Mouse (Mus musculus) kidney, postnatal 0 days (tissue): Measurements from ENCODE around the gene Fam83g. TPM values are rescaled to one million over a fixed set of nuclear protein-coding genes. Genes with fewer than 3 reads are reported as not detected.

Source experiments
- ATAC-seq: fragments of 200-750 bp; cut with Nextera tagmentation; replicated peaks from 2 replicates; pipeline ENCODE4 v1.8.0; 2017; ENCODE audit warnings: low read depth, moderate number of reproducible peaks, moderate TSS enrichment, moderate library complexity; ENCODE audit not compliant: low FRiP score
- DNase-seq: peaks from one replicate; pipeline ENCODE4 v3.0.0-alpha.2; 2016; ENCODE audit warnings: low spot score
- H3K27ac ChIP-seq: fragments of 300-500 bp; sonication (generic); 2 replicates; pipeline ENCODE4 v1.5.1; 2014; ENCODE audit warnings: mild to moderate bottlenecking
- H3K27me3 ChIP-seq: fragments of 300-500 bp; sonication (generic); 2 replicates; pipeline ENCODE4 v1.6.1; 2014; ENCODE audit warnings: low read length, mixed read lengths; ENCODE audit not compliant: insufficient read depth
- H3K36me3 ChIP-seq: fragments of 300-500 bp; sonication (generic); 2 replicates; pipeline ENCODE4 v1.6.1; 2014; ENCODE audit warnings: low read length, mixed read lengths; ENCODE audit not compliant: insufficient read depth
- H3K4me1 ChIP-seq: fragments of 300-500 bp; sonication (generic); replicated peaks from 2 replicates; pipeline ENCODE4 v1.6.1; 2014; ENCODE audit warnings: antibody characterized with exemption, low read length, mixed read lengths; ENCODE audit not compliant: insufficient read depth
- H3K4me2 ChIP-seq: fragments of 300-500 bp; sonication (generic); 2 replicates; pipeline ENCODE4 v1.6.1; 2014; ENCODE audit warnings: mild to moderate bottlenecking, low read length, moderate library complexity, mixed read lengths
- H3K4me3 ChIP-seq: fragments of 300-500 bp; sonication (generic); replicated peaks from 2 replicates; pipeline ENCODE4 v1.5.1; 2014; ENCODE audit warnings: low read depth, low read length
- H3K9ac ChIP-seq: fragments of 300-500 bp; sonication (generic); 2 replicates; pipeline ENCODE4 v1.6.1; 2014; ENCODE audit warnings: low read depth, low read length
- H3K9me3 ChIP-seq: fragments of 300-500 bp; sonication (generic); replicated peaks from 2 replicates; pipeline ENCODE4 v1.6.1; 2016; ENCODE audit warnings: low read length, inconsistent platforms, mixed read lengths
- CTCF ChIP-seq: IDR thresholded peaks from 2 replicates; pipeline ENCODE4 v1.5.1; 2016; ENCODE audit warnings: antibody characterized with exemption, low read depth, mild to moderate bottlenecking, moderate library complexity
- WGBS: fragments of 180-500 bp; shearing (Covaris S2); extraction: QIAGEN DNeasy Blood & Tissue Kit; methylation state at CpG from one replicate; pipeline ENCODE4 v1.1.7; 2014; 5-methylcytosine and 5-hydroxymethylcytosine counted together
- polyA plus RNA-seq: library from polyadenylated mRNA; unstranded; fragments of >200 nt; fragmentation: Nextera tagmentation; extraction: Ambion mirVana; gene quantifications from 2 replicates; pipeline ENCODE4 v1.2.1, GENCODE M21; 2015

Fam83g gene
- polyA plus RNA-seq, 1 experiment from 2014 or later, result 2.9 TPM

DNA sequence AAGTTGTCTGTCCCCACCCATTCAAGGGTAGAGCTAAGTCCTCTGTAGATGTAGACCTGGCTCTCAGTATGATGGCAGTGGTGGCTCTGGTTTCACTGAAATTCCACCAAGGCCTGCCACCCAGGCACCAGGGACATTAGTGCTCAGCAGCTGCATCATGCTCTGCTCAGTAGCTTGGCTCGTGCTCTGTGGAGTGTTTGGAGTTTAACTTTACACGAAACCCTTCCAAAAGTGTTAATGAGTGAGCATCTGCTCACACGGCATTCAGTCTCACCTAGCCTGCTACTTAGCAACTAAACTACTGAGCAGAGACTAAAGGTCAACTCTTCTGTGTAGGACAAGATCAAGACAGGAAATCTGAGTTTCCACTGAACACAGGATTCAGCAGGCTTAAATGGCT is 36.7 kb downstream of the Fam83g start, which contains the start of gene Slc5a10:
Slc5a10 (minus strand) TSS at position 191 of the 400 bp plus-strand sequence.
- no peaks in the 10 kb centered on the region for H3K9me3 ChIP-seq
- WGBS, result 50% methylated on average over 3 of the region's 3 CpGs
- 0 out of 2 replicates have a peak within 1 kb of the TSS, but pooled peaks have one; percentile 15 for H3K27ac ChIP-seq
- H3K9ac ChIP-seq, result no peak within 1 kb of the TSS
- no peaks in the 10 kb centered on the region for H3K4me1 ChIP-seq
- DNase-seq (no peak), ATAC-seq (peak; percentile 47)
- TF ChIP-seq CTCF, result no peak
- no peak within 1 kb of the TSS for H3K4me3 ChIP-seq
- no peak within 1 kb of the TSS for H3K4me2 ChIP-seq
- no peaks in the 10 kb centered on the region for H3K27me3 ChIP-seq
- H3K36me3 ChIP-seq, result no peaks in the 10 kb centered on the region

DNA sequence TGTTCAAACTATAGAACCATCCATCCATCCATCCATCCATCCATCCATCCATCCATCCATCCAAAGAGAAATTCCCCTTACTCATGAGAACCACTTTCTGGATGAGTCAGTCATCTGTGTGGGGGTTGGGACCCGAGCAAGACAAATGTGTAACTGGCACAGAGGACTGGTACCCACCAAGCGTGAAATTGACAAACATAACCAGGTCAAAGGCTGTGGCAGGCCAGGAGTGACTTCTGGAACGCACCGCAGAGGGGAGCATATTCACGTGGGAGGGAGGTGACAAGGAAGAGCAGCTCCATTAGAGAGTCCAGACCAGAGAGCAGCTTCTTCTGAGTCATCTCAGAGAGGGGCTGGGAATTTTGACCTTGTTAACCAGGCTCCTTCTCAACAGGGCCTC is 38.2 kb downstream of the Fam83g start:
- H3K36me3 ChIP-seq, result 0 out of 2 replicates have a peak, but pooled peaks cover 4% of the 10 kb centered on the region
- TF ChIP-seq CTCF, result no peak
- DNase-seq (peak; percentile 25), ATAC-seq (peak; percentile 78)
- H3K4me1 ChIP-seq, result no peaks in the 10 kb centered on the region
- 0 out of 2 replicates have a peak overlapping the region, but pooled peaks have one; percentile 47 for H3K27ac ChIP-seq
- H3K9ac ChIP-seq, result no peak overlapping the region
- no peaks in the 10 kb centered on the region for H3K9me3 ChIP-seq
- no peak overlapping the region for H3K4me3 ChIP-seq
- H3K4me2 ChIP-seq, result no peak overlapping the region
- H3K27me3 ChIP-seq, result no peaks in the 10 kb centered on the region
- WGBS, result 40% methylated on average over 5 of the region's 5 CpGs

DNA sequence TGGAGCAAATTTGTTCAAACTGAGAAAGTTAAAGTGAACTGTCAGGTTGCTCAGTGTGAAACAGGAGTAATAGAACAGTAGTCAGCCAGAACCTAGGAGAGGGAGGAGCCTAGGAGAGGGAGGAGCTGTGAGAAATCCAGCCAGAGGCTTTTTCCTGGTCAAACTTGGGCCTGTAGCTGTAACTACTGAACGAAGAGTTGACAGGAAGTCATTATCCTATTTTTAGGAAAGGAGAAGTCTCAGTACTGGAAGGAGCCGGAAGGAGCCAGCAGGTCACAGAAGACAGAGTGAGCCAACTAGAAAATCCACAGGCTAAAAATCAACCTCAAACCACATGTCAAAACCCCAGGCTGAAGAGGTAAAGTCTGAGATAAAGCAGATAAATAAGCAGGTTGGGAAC is 44.1 kb downstream of the Fam83g start:
- Histone ChIP-seq H3K4me2 (no peak overlapping the region), H3K4me1 (no peaks in the 10 kb centered on the region), H3K4me3 (no peak overlapping the region), H3K9me3 (no peaks in the 10 kb centered on the region), H3K9ac (no peak overlapping the region), H3K27ac (peak overlapping the region; percentile 60; the same call in 1 of the 2 replicates), H3K27me3 (no peaks in the 10 kb centered on the region), H3K36me3 (peaks cover 34% of the 10 kb centered on the region)
- ATAC-seq (peak; percentile 54; the same call in 1 of the 2 replicates), DNase-seq (peak; percentile 67)
- 35% methylated on average over 2 of the region's 2 CpGs for whole genome bisulfite sequencing
- no peak for TF ChIP-seq CTCF

DNA sequence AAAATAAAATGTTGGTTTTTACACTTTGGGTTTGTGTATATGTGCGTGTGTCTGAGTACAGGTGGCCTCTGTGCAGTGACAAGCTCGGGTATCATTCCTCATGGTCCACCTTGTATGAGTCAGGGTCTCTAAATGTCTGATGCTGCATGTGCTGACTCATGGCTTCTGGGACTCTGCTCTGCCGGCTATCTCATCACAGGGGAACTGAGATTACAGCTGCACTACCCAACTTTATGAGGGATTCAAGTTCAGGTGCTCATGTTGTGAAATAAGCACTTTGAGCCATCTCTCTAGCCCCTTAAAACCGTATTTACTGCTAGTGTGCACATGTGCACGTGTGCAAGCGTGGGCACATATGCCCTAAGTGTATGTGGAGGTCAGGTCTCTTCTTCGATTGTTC is 48.8 kb downstream of the Fam83g start:
- H3K36me3 ChIP-seq, result peaks cover 48% of the 10 kb centered on the region
- no peak overlapping the region for H3K4me3 ChIP-seq
- ATAC-seq (no peak), DNase-seq (no peak)
- H3K9me3 ChIP-seq, result no peaks in the 10 kb centered on the region
- no peak overlapping the region for H3K9ac ChIP-seq
- no peaks in the 10 kb centered on the region for H3K4me1 ChIP-seq
- WGBS, result 86% methylated on average over 7 of the region's 7 CpGs
- TF ChIP-seq CTCF, result no peak
- no peaks in the 10 kb centered on the region for H3K27me3 ChIP-seq
- no peak overlapping the region for H3K27ac ChIP-seq
- H3K4me2 ChIP-seq, result no peak overlapping the region

DNA sequence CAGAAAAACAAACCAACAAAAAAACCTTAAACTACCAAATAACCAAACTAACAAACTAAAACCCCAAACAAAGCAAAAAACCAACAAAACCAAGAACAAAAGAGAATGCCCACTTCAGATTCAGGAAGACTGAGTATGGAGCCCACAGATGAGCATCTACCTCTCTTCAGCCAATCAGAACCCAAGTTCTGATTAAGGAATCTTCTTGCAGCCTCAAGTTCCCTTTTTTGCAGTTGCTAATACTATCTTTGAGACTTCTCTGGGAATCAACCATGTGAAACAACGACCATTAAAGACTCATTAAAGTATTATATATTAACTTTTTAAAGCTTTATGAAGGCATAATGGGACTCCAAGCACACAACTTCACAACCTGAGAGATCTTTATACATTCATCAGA is 53.4 kb downstream of the Fam83g start:
- ATAC-seq (no peak), DNase-seq (no peak)
- Histone ChIP-seq H3K27ac (no peak overlapping the region), H3K9me3 (no peaks in the 10 kb centered on the region), H3K4me1 (no peaks in the 10 kb centered on the region), H3K27me3 (no peaks in the 10 kb centered on the region), H3K36me3 (peaks cover 56% of the 10 kb centered on the region), H3K9ac (no peak overlapping the region), H3K4me2 (no peak overlapping the region), H3K4me3 (no peak overlapping the region)
- WGBS, result 70% methylated on average over 1 of the region's 1 CpGs
- TF ChIP-seq CTCF, result no peak

DNA sequence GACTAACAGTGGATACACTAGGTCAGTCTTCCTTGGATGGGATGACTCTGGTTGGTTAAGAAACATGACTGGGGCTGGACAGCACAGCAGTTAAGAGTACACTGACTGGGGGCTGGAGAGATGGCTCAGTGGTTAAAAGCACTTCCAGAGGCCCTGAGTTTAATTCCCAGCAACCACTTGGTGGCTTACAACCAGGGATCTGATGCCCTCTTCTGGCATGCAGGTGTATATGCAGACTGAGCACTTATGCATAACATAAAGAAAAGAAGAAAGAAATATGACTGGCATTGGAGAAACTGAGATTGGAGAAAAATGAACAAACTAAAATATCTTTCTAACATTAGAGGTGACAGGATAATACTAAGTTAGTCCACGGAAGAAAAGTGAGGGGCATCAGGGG is 56.6 kb downstream of the Fam83g start:
- Histone ChIP-seq H3K27ac (no peak overlapping the region), H3K4me3 (no peak overlapping the region), H3K27me3 (no peaks in the 10 kb centered on the region), H3K36me3 (peaks cover 43% of the 10 kb centered on the region), H3K4me2 (no peak overlapping the region), H3K9ac (no peak overlapping the region), H3K4me1 (no peaks in the 10 kb centered on the region), H3K9me3 (no peaks in the 10 kb centered on the region)
- TF ChIP-seq CTCF, result peak; percentile 27; the same call in 1 of the 2 replicates
- 91% methylated on average over 1 of the region's 1 CpGs for WGBS
- ATAC-seq, result no peak
- no peak for DNase-seq

DNA sequence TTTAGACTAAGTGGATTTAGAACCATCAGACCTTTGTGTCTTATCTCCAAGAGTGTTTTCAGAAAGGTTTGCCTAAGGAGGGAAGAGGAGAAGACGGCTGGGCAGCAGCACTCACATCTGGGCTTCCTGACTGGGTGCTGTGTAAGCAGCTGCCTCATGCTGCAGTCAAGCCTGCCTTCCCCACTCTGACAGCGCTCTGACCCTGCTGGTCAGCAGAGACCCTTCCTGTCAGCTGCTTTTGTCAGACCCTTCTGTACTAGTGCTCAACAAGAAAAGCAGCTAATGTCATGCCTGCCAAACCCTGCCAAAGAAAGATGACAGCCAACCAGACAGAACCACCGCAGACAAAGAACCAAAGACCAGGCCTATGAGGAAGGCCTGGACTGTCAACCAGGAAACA is 59.9 kb downstream of the Fam83g start:
- DNase-seq (no peak), ATAC-seq (no peak)
- no peaks in the 10 kb centered on the region for H3K27me3 ChIP-seq
- no peak overlapping the region for H3K27ac ChIP-seq
- TF ChIP-seq CTCF, result no peak
- H3K4me2 ChIP-seq, result no peak overlapping the region
- no peak overlapping the region for H3K9ac ChIP-seq
- WGBS, result 80% methylated on average over 3 of the region's 3 CpGs
- no peaks in the 10 kb centered on the region for H3K4me1 ChIP-seq
- H3K36me3 ChIP-seq, result peaks cover 29% of the 10 kb centered on the region
- H3K9me3 ChIP-seq, result no peaks in the 10 kb centered on the region
- no peak overlapping the region for H3K4me3 ChIP-seq
